Mouse (Mus musculus) bone marrow macrophage, adult 2 months (primary cell): ENCODE measurements around the gene Rasl12. TPM values are rescaled to one million over a fixed set of nuclear protein-coding genes. Genes with fewer than 3 reads are reported as not detected.

Source experiments
- H3K27ac ChIP-seq: 2 replicates; pipeline ENCODE4 v1.5.1; 2012; ENCODE audit warnings: low read depth, low read length; ENCODE audit not compliant: insufficient read depth
- H3K4me1 ChIP-seq: 2 replicates; pipeline ENCODE4 v1.6.1; 2012; ENCODE audit warnings: low read length; ENCODE audit not compliant: control insufficient read depth, insufficient read depth
- H3K4me3 ChIP-seq: 2 replicates; pipeline ENCODE4 v1.5.1; 2012; ENCODE audit warnings: mild to moderate bottlenecking, low read length, moderate library complexity; ENCODE audit not compliant: insufficient read depth
- CTCF ChIP-seq: IDR thresholded peaks from 2 replicates; pipeline ENCODE4 v1.5.1; 2012; ENCODE audit warnings: low read depth, mild to moderate bottlenecking, low read length, moderate library complexity
- POLR2A ChIP-seq: IDR thresholded peaks from 2 replicates; pipeline ENCODE4 v1.6.1; 2012; ENCODE audit warnings: mild to moderate bottlenecking, low read depth, low read length, borderline replicate concordance
- polyA plus RNA-seq: library from polyadenylated mRNA; stranded (reverse); fragments of >200 nt; gene quantifications from 2 replicates; pipeline ENCODE4 v1.2.4, GENCODE M21; 2012; ENCODE audit not compliant: missing spikeins, insufficient read depth, insufficient read length

Rasl12 gene
- polyA plus RNA-seq, 1 experiment = not detected

DNA sequence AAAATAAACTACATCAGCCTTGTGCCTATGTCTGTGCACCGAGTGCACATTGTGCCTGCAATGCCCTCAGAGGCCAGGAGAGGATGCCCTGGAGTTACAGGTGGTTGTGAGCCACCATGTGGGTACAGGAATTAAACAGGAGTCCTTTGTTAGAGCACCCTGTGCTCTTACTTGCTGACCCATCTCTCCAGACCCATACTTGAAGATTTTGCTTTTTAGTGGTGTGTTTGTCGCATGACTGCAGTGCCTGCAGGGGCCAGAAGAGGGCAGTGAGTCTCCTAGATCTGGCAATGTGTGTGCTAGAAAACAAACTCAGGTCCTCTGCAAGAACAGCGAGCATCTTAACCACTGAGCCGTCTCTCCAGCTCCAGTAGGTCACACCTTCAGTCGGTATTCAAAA lies 35.8 kb downstream of the Rasl12 start:
- Histone ChIP-seq H3K27ac (no peak overlapping the region), H3K4me3 (no peak overlapping the region), H3K4me1 (peaks cover 9% of the 10 kb centered on the region; the same call in 1 of the 2 replicates)
- TF ChIP-seq POLR2A (no peak), CTCF (peak; percentile 45)

DNA sequence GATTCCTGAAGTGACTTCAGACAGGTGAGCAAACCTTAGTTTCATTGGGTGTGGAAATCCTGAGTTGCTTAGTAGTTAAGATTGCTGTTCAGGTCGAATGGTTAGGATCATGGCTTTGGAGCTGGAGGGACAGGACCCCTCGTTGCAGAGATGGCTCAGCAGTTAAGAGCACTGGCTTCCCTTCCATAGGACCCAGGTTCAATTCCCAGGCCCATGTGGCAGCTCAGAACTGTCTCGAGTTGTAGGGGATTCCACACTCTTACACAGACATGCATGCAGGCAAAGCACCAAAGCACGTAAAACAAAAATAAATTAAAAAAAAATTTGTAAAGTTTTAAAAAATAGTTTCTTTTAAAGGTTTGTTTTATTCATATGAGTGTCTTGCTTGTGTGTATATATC lies 36.9 kb downstream of the Rasl12 start:
- H3K4me3 ChIP-seq = no peak overlapping the region
- H3K4me1 ChIP-seq = peaks cover 9% of the 10 kb centered on the region; the same call in 1 of the 2 replicates
- TF ChIP-seq CTCF = no peak
- TF ChIP-seq POLR2A = no peak
- H3K27ac ChIP-seq = no peak overlapping the region

DNA sequence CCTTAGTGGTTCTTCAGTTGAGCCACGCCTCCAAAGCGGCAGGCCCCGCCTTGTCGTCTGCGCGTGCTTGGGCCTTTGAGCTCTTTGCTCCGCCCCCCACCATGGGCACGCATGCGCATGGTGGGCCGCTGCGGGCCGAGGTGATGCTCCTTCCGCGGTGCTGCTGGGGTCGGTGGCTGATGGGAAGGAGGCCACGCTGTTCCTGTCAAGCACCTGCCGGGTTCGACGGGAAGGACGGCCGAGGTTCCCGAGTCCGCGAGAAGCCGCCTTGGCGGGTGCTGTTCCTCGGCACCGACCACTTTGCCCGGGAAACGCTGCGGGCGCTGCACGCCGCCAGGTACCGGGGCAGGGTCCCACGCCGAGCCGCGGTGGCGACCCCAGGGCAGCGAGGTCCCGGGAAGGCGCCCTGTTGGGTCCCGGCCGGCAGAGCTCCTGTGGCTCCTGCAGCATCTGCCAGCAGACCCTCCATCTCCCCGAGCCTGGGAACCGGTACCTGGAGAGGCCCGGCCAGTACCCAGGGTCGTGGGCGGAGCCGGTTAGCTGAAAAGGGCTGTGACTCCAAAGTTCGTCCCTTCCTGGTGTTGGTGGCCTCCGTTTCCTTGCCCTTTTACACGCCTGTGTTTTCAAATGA lies 37.5 kb downstream of the Rasl12 start, which contains the start of gene Mtfmt:
TSS of gene Mtfmt (plus strand) at position 112 of the 631 bp plus-strand sequence.
- Histone ChIP-seq H3K27ac (no peak within 1 kb of the TSS), H3K4me1 (peaks cover 9% of the 10 kb centered on the region; the same call in 1 of the 2 replicates), H3K4me3 (peak within 1 kb of the TSS; percentile 84)
- TF ChIP-seq CTCF = no peak
- no peak for TF ChIP-seq POLR2A

DNA sequence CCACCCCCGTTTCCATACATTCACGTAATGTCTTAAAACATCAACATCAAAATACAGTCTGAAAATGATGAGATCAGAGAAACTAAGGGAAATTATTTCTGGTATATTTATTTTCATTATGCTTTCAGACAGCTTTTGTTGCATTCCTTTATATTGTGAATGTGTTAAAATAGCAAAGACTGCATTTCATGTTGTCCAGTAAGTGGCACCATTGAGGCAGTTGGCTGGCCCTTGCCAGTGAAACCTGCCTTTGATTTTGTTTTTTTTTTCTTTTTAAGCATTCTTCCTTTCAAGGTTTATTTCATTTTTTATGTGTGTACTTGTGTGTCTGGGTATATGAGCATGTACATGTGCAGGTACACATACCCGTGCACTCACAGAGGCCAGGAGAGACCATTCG lies 46.4 kb downstream of the Rasl12 start:
- Histone ChIP-seq H3K4me3 (no peak overlapping the region), H3K4me1 (no peaks in the 10 kb centered on the region), H3K27ac (no peak overlapping the region)
- no peak for TF ChIP-seq POLR2A

DNA sequence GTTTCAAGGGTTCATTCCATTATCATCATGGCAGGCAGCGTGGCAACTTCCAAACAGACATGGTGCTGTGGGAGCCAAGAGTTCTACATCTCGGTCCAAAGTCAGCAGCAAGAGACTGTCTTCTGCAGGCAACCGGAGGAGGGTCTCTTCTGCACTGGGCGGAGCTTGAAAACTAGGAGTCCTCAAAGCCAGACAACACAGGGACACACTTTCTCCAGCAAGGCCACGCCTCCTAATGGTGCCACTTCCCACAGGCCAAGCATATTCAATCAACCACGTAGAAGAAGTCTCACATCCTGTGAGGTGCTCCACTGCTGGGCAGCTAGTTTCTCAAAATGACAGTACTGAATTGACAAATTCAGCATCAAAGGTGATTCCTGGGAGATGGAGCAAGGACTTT lies 49.6 kb downstream of the Rasl12 start:
- Histone ChIP-seq H3K27ac (no peak overlapping the region), H3K4me1 (no peaks in the 10 kb centered on the region), H3K4me3 (no peak overlapping the region)
- no peak for TF ChIP-seq CTCF
- no peak for TF ChIP-seq POLR2A

DNA sequence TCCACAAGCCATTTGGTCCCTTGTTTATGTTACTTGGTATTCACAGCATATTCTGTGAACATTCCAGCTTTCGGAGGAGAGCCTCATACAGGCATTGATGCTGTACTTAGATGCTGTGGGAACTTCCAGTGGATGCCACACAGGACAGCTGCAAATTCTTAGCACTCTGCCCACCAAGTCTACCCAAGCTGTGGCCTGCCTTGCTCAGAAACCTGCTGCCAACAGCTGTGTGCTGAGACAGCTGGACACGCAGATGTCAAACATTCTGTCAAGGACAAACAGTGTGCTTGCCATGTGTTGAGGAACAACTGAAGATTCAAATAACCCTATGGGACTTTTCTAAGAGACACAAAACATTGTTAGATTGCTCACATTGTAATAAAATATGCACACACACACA lies 60.7 kb downstream of the Rasl12 start:
- Histone ChIP-seq H3K4me1 (peaks cover 22% of the 10 kb centered on the region), H3K27ac (no peak overlapping the region), H3K4me3 (no peak overlapping the region)
- TF ChIP-seq POLR2A (no peak), CTCF (no peak)

DNA sequence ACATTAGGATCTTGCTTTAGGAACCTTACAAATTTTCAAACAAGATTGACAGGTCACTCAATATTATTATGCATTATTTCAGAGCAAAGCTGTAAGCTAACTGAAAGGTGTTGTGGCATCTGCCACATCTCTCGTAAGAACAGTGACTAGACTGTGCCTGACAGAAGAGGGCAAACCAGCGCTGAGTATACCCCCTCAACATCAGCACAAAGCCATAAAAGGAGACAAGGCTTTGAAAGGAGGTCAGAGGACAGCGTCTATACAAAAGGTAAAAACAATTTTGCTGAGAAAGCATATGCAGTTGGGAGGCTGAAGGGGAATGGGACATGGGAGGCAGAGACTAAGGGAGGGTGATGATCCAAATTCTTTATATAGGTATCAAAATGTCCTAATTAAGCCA lies 61.9 kb downstream of the Rasl12 start:
- H3K4me3 ChIP-seq = peak overlapping the region; percentile 11; the same call in 1 of the 2 replicates

DNA sequence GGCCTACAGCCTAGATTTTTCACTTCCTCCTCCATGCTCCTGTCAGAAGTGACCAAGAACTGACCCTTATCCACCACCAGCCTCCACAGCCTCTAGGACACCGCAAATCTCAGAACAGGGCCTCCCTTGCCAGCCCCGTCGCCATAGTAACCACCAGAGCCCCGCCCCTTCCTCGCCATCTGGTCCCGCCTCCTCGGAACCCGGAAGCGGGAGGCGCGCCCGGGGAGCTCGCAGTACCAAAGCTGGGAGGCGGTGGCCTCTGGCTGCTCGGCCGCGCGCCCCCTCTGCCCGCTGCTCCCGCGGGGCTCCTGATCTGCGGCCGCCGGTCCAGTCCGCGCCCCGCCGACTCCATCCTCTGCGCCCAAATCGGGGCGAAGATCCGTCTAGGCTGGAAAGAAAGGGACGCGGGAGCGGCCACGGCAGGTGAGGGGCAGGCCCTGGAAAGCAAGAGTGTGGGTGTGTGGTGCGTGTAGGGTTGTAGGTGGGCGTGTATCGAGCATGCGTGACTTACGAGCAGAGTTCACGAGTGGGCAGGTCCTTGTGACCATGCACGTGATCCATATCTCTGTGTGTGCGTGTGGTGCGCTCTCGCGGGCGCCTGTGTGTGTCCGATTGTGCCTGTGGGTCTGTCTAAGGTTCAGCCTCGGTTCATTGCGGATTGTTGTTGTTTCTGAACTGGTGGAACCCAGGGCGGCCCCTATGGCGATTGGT lies 62.6 kb downstream of the Rasl12 start, which contains the start of gene Spg21:
TSS of gene Spg21 (plus strand) at position 216 of the 711 bp plus-strand sequence.
- H3K4me3 ChIP-seq = peak within 1 kb of the TSS; percentile 91
- peaks cover 30% of the 10 kb centered on the region for H3K4me1 ChIP-seq
- peak within 1 kb of the TSS; percentile 94 for H3K27ac ChIP-seq
- no peak for TF ChIP-seq CTCF
- no peak for TF ChIP-seq POLR2A

More for the DNA sequence above, 61.9 kb downstream of the Rasl12 start:
- TF ChIP-seq POLR2A = no peak
- no peak for TF ChIP-seq CTCF
- peak overlapping the region; percentile 58 for H3K27ac ChIP-seq
- H3K4me1 ChIP-seq = peaks cover 30% of the 10 kb centered on the region

DNA sequence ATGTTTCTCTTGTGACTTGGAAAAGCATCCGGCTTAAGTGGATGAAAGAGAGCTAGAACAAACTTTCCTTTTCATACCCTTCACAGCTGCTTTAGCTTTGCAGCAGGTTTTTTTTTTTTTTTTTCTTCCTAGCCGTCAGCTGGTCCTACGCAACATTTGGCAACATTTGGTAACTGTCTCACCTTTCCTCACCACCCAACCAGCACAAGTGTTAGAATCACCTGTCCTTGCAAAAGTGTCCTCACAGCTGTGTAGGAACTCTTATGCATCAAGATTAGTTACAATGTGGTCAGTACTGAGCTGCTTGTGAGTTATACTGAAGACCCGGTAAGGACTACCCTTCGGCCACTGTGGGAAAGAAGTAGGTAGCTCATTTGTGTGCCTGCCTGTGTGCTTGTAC lies 64.2 kb downstream of the Rasl12 start:
- Histone ChIP-seq H3K4me1 (peaks cover 30% of the 10 kb centered on the region), H3K4me3 (no peak overlapping the region; the same call in 1 of the 2 replicates), H3K27ac (no peak overlapping the region)
- TF ChIP-seq POLR2A (no peak), CTCF (no peak)

DNA sequence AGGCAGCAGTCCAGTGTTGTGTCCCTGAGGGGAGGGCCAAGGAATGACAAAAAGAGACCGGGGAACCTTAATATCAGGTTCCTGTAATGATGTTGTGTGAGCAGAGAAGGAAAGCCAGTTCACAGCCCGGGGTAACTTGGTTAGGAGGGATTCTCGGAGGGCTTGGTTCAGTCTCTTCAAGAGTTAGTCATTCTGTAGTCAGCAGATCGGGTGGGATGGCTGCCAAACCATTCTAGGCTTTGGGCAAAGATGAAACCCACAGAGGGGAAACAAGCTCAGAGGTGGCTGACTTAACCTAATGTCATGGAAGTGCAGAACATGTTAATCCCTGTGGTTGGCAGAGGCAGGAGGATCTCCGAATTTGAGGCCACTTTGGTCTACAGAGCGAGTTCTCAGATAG lies 65.9 kb downstream of the Rasl12 start:
- peak overlapping the region; percentile 27; the same call in 1 of the 2 replicates for H3K4me3 ChIP-seq
- peak overlapping the region; percentile 60 for H3K27ac ChIP-seq
- TF ChIP-seq CTCF = no peak
- no peak for TF ChIP-seq POLR2A
- H3K4me1 ChIP-seq = peaks cover 30% of the 10 kb centered on the region

Other genes with a start within 250 kb of the Rasl12 start
- gene Parp16, start 203.2 kb upstream of the Rasl12 start, polyA plus RNA-seq = 2.9 TPM in 2 replicates
- gene Cilp, start 133.3 kb upstream of the Rasl12 start, polyA plus RNA-seq = not detected in 2 replicates
- gene Clpx, start 104.2 kb upstream of the Rasl12 start, polyA plus RNA-seq = 19.2 and 20.8 TPM in 2 replicates
- gene Pdcd7, start 52.4 kb upstream of the Rasl12 start, polyA plus RNA-seq = 11.1 and 15.9 TPM in 2 replicates
- gene Ubap1l, start 37.5 kb upstream of the Rasl12 start, polyA plus RNA-seq = not detected in 2 replicates
- gene Kbtbd13, start 6.9 kb upstream of the Rasl12 start, polyA plus RNA-seq = not detected in 2 replicates
- gene Slc51b, start 24.4 kb downstream of the Rasl12 start, polyA plus RNA-seq = not detected in 2 replicates
- gene Mtfmt, start 37.3 kb downstream of the Rasl12 start, polyA plus RNA-seq = 11.6 and 19.1 TPM in 2 replicates
- gene Spg21, start 62.4 kb downstream of the Rasl12 start, polyA plus RNA-seq = 95.1 and 104 TPM in 2 replicates
- gene Ankdd1a, start 121.7 kb downstream of the Rasl12 start, polyA plus RNA-seq = 4.1 and 6.4 TPM in 2 replicates
- 193 and 213 TPM in 2 replicates for gene Plekho2, start 181.5 kb downstream of the Rasl12 start, polyA plus RNA-seq
- gene Pif1, start 188.7 kb downstream of the Rasl12 start, polyA plus RNA-seq = 3.8 and 4.4 TPM in 2 replicates
- not detected in 2 replicates for gene Rbpms2, start 231.1 kb downstream of the Rasl12 start, polyA plus RNA-seq